In the genomic region with DNA sequence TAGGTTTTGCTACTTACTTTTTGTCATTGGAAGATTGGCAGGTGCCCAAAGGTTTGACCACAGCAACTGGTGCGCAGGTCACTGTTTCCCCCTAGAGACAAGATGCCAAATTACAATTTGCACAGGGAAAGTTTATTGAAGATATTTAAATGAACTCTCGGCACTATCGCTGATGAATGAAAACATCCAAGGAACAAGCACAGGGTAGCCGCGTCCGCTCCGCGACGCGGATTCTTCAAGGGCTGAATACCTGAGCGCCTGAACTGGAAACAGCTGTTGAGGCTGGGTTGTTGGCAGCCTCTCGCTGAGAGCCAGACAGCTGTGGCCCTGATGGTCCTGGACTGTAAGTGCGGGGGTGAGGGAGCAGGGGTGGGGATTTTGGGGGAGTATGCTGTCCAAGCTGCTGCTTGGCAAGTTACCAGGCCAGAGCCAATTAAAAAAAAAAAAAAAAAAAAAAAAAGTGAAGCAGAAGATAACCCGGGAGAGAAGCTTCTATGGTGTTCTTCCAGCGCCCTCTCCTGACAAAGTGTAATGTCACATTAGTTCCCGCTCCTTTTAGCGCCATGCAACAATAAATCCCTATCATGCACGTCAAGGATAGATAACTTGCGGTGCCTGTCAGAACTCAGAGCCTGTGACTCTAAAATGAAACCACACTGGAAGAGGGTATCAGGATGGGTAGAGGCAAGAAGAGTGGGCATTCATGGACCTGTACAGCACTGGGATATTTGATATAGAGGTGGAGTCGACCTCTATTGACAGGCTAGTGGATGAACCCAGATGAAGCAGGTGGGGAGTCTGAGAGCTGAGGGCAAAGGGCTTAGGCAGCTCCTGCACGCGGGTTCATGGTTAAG, we compare ENCODE assay signal across 9 mouse cellular contexts. TPM values are rescaled to one million over a fixed set of nuclear protein-coding genes. Genes with fewer than 3 reads are reported as not detected.
DNase-seq lines count a peak whose midpoint lies in the region; ATAC-seq and TF ChIP-seq lines count a peak whose summit lies in the region.
"Had no signal": no experiment of that assay in that cellular context is flagged by ENCODE, and none has a peak within 500 bp of the region (broad histone marks: within the 10 kb centered on the region; RNA-seq: fewer than 3 reads in every experiment).

No protein-coding gene starts in this region.

- H3K27ac ChIP-seq in CH12.LX (ENCODE audit: insufficient read depth, low read depth) = no peak overlapping the region
- no peak overlapping the region for H3K27ac ChIP-seq in forebrain, embryonic 13.5 days
- H3K27ac ChIP-seq in hindbrain, postnatal 0 days = no peak overlapping the region
- no peak overlapping the region for H3K27ac ChIP-seq in left cerebral cortex, adult 2 months
- H3K27ac ChIP-seq in stomach, embryonic 15.5 days = no peak overlapping the region

- no peak for TF ChIP-seq POLR2A in CH12.LX (IDR thresholded peaks at IDR 0.05; ENCODE audit: low read depth, low read length)
- TF ChIP-seq POLR2A in brain, embryonic 14.5 days (IDR thresholded peaks at IDR 0.05; ENCODE audit: borderline replicate concordance, extremely low read depth, insufficient read depth, insufficient read length, poor library complexity, severe bottlenecking) = no peak

- peak; percentile 63 for ATAC-seq in forebrain, embryonic 13.5 days
- ATAC-seq in hindbrain, postnatal 0 days = peak; percentile 58
- ATAC-seq in stomach, embryonic 15.5 days (ENCODE audit: insufficient read depth, low FRiP score, low read depth) = peak; percentile 22; the same call in 1 of the 2 replicates

- intact Hi-C loops in left cerebral cortex, adult 2 months (cut with DNase I) = loop anchor here (1.0 to 5.0 kb wide), 5 partner anchors 125 to 655 kb away; partner anchors contain the start of genes Abca14 and Crym

- peak in 1 of 2 experiments; percentile 59; a peak in 2 of 4 replicates for TF ChIP-seq CTCF in CH12.LX (conservative IDR thresholded peaks at IDR 0.05 in 1 of 2, IDR thresholded peaks at IDR 0.05 in 1 of 2; ENCODE audit: low read depth in 2 of 2, low read length in 2 of 2)
- TF ChIP-seq CTCF in brain, embryonic 14.5 days (IDR thresholded peaks at IDR 0.05; ENCODE audit: borderline replicate concordance, extremely low read depth, insufficient read depth, insufficient read length) = peak; percentile 51; the same call in 1 of the 2 replicates
- TF ChIP-seq CTCF in hindbrain, postnatal 0 days (IDR thresholded peaks at IDR 0.05; ENCODE audit: low read depth) = peak; percentile 67
- TF ChIP-seq CTCF in left cerebral cortex, adult 2 months (IDR thresholded peaks at IDR 0.05) = peak; percentile 50

- H3K79me2 ChIP-seq in CH12.LX (replicated peaks; ENCODE audit: control insufficient read depth, extremely low read depth, insufficient read depth, poor library complexity, severe bottlenecking) = no peaks in the 10 kb centered on the region

- H3K9ac ChIP-seq in CH12.LX (ENCODE audit: insufficient read depth, low read depth) = no peak overlapping the region
- H3K9ac ChIP-seq in forebrain, embryonic 13.5 days = no peak overlapping the region
- H3K9ac ChIP-seq in hindbrain, postnatal 0 days (replicated peaks; ENCODE audit: low read length) = no peak overlapping the region
- H3K9ac ChIP-seq in stomach, embryonic 15.5 days = no peak overlapping the region

- no peaks in the 10 kb centered on the region for H3K9me3 ChIP-seq in CH12.LX (replicated peaks; ENCODE audit: low read length)
- no peaks in the 10 kb centered on the region for H3K9me3 ChIP-seq in forebrain, embryonic 13.5 days (replicated peaks)
- no peaks in the 10 kb centered on the region for H3K9me3 ChIP-seq in hindbrain, postnatal 0 days (ENCODE audit: low read length)
- no peaks in the 10 kb centered on the region for H3K9me3 ChIP-seq in stomach, embryonic 15.5 days

- dilution Hi-C loops in CH12.LX (cut with MboI; ENCODE audit: extremely low pct_ligation_motif_present, extremely low pct_unique_long_range_greater_than_20kb, low sequenced_read_pairs) = no loop called here

- peak; percentile 50 for TF ChIP-seq RAD21 in CH12.LX (IDR thresholded peaks at IDR 0.05; ENCODE audit: low read depth, low read length)

- DNase-seq in CH12.LX (ENCODE audit: extremely low read depth) = peak; percentile 26
- peak; percentile 79 for DNase-seq in brain, embryonic 14.5 days (ENCODE audit: low read depth)
- peak; percentile 78 for DNase-seq in hindbrain, postnatal 0 days (ENCODE audit: low spot score)
- peak; percentile 29 to 42 for DNase-seq in left cerebral cortex, adult 2 months (ENCODE audit: extremely low spot score in 1 of 2, low spot score in 2 of 2)
- DNase-seq in lung, postnatal 4 days = peak; percentile 23 to 27
- no peak for DNase-seq in c-Kit-positive CD71-positive TER-119-positive erythroid progenitor cells, embryonic 14.5 days (ENCODE audit: low spot score)

- no peaks in the 10 kb centered on the region for H3K36me3 ChIP-seq in CH12.LX (replicated peaks in 1 of 2; ENCODE audit: control insufficient read depth in 1 of 2, insufficient read depth in 1 of 2, low read length in 1 of 2)
- no peaks in the 10 kb centered on the region for H3K36me3 ChIP-seq in forebrain, embryonic 13.5 days (ENCODE audit: poor library complexity, severe bottlenecking)
- H3K36me3 ChIP-seq in hindbrain, postnatal 0 days (ENCODE audit: insufficient read depth, low read length) = no peaks in the 10 kb centered on the region
- no peaks in the 10 kb centered on the region for H3K36me3 ChIP-seq in stomach, embryonic 15.5 days

- H3K27me3 ChIP-seq in CH12.LX (replicated peaks) = peaks cover 6% of the 10 kb centered on the region
- no peaks in the 10 kb centered on the region for H3K27me3 ChIP-seq in forebrain, embryonic 13.5 days
- H3K27me3 ChIP-seq in hindbrain, postnatal 0 days (ENCODE audit: insufficient read depth, low read length) = no peaks in the 10 kb centered on the region
- H3K27me3 ChIP-seq in stomach, embryonic 15.5 days (replicated peaks) = no peaks in the 10 kb centered on the region; the same call in 1 of the 2 replicates

- H3K4me2 ChIP-seq in CH12.LX (ENCODE audit: insufficient read depth, low read depth, poor library complexity, severe bottlenecking) = peak overlapping the region; percentile 39
- H3K4me2 ChIP-seq in forebrain, embryonic 13.5 days = peak overlapping the region; percentile 52
- H3K4me2 ChIP-seq in hindbrain, postnatal 0 days (ENCODE audit: low read depth, low read length) = peak overlapping the region; percentile 63
- H3K4me2 ChIP-seq in stomach, embryonic 15.5 days = peak overlapping the region; percentile 52

- in situ Hi-C loops in CH12.LX (cut with MboI; ENCODE audit: low pct_ligation_motif_present, low pct_unique_long_range_greater_than_20kb, low sequenced_read_pairs) = loop anchor here (10.0 kb wide), 1 partner anchor 203 kb away; no protein-coding TSS in a partner anchor

- TF ChIP-seq EP300 in CH12.LX (IDR thresholded peaks at IDR 0.05; ENCODE audit: low read length) = no peak

- WGBS in forebrain, embryonic 13.5 days = 19% methylated on average over 22 of the region's 22 CpGs
- WGBS in hindbrain, postnatal 0 days = 15% methylated on average over 22 of the region's 22 CpGs
- 15% methylated on average over 22 of the region's 22 CpGs for WGBS in stomach, embryonic 15.5 days

- H3K4me1 ChIP-seq in CH12.LX (ENCODE audit: control insufficient read depth in 1 of 2, insufficient read depth in 2 of 2) = no peaks in the 10 kb centered on the region
- H3K4me1 ChIP-seq in forebrain, embryonic 13.5 days = peaks cover 5% of the 10 kb centered on the region
- no peaks in the 10 kb centered on the region for H3K4me1 ChIP-seq in hindbrain, postnatal 0 days (ENCODE audit: insufficient read depth, low read length)
- H3K4me1 ChIP-seq in stomach, embryonic 15.5 days = peaks cover 2% of the 10 kb centered on the region; the same call in 1 of the 2 replicates

- H3K4me3 ChIP-seq in CH12.LX (replicated peaks in 1 of 3; ENCODE audit: low read depth in 2 of 3, low read length in 2 of 3, poor library complexity in 1 of 3) = no peak overlapping the region
- H3K4me3 ChIP-seq in forebrain, embryonic 13.5 days = peak overlapping the region; percentile 19; the same call in 1 of the 2 replicates
- peak overlapping the region; percentile 27 for H3K4me3 ChIP-seq in hindbrain, postnatal 0 days (ENCODE audit: low read length)
- no peak overlapping the region for H3K4me3 ChIP-seq in left cerebral cortex, adult 2 months
- no peak overlapping the region; the same call in 1 of the 2 replicates for H3K4me3 ChIP-seq in stomach, embryonic 15.5 days (replicated peaks)
- H3K4me3 ChIP-seq: myocyte had no signal

TF ChIP-seq in CH12.LX, 34 proteins besides CTCF, POLR2A, EP300 and RAD21:
- TF ChIP-seq MAZ (IDR thresholded peaks at IDR 0.05; ENCODE audit: low read depth, low read length) (no peak), ZNF384 (IDR thresholded peaks at IDR 0.05; ENCODE audit: low read depth, low read length) (peak; percentile 89), SMC3 (IDR thresholded peaks at IDR 0.05; ENCODE audit: low read depth, low read length) (peak; percentile 39)
TF ChIP-seq in CH12.LX: peak in this region for 2.

RNA-seq across cellular contexts. Expression of gene Abca15, which starts 1.0 kb away (rescaled TPM):
- total RNA-seq in CH12.LX (2012; rRNA removed) (not detected in 2 replicates), CH12.LX (2014; rRNA removed) (not detected in 2 replicates)
- polyA plus RNA-seq in CH12.LX (2012; ENCODE audit: insufficient read length, low read depth) = not detected in 2 replicates
- polyA plus RNA-seq in brain, embryonic 14.5 days (2012; rRNA removed) = not detected in 2 replicates
- polyA plus RNA-seq in forebrain, embryonic 13.5 days (2015; fragmentation: Nextera tagmentation; extraction: Ambion mirVana) = not detected in 2 replicates
- total RNA-seq in hindbrain, postnatal 0 days (2014; rRNA removed) = not detected in 2 replicates
- not detected in 2 replicates for polyA plus RNA-seq in hindbrain, postnatal 0 days (2015; fragmentation: Nextera tagmentation; extraction: Ambion mirVana)
- total RNA-seq in left cerebral cortex, adult 2 months (2021) = not detected
- polyA plus RNA-seq in stomach, embryonic 15.5 days (2015; fragmentation: Nextera tagmentation; extraction: Ambion mirVana) = not detected in 2 replicates
- polyA plus RNA-seq: myocyte had no signal

Comparison
In these comparisons a context has a peak if more than half of its experiments do, and no peak if none do; other contexts are left out.
1. H3K4me3 ChIP-seq: peak in forebrain, embryonic 13.5 days (single experiment) and hindbrain, postnatal 0 days (single experiment); none in CH12.LX (0 of 3), left cerebral cortex, adult 2 months (single experiment) and stomach, embryonic 15.5 days (single experiment).
2. Peak in every context shown above with its lines, with median percentiles within 50 percentile points of each other: H3K4me2 ChIP-seq and ATAC-seq.